Mouse (Mus musculus) testis, adult 10 weeks (tissue): ENCODE measurements around the gene Nhlrc1. TPM values are rescaled to one million over a fixed set of nuclear protein-coding genes. Genes with fewer than 3 reads are reported as not detected.

Experiments
- polyA plus RNA-seq: library from polyadenylated mRNA; stranded (reverse); fragments of 350-450 nt; fragmentation: Illumina TruSeq; extraction: RNeasy Lipid Tissue Mini Kit (QIAGEN cat#74804); gene quantifications from one replicate; pipeline ENCODE4 v1.2.3, GENCODE M21; 2014; ENCODE audit warnings: low read depth, low replicate concordance

Gene Nhlrc1
- polyA plus RNA-seq, result 1.1 TPM

DNA sequence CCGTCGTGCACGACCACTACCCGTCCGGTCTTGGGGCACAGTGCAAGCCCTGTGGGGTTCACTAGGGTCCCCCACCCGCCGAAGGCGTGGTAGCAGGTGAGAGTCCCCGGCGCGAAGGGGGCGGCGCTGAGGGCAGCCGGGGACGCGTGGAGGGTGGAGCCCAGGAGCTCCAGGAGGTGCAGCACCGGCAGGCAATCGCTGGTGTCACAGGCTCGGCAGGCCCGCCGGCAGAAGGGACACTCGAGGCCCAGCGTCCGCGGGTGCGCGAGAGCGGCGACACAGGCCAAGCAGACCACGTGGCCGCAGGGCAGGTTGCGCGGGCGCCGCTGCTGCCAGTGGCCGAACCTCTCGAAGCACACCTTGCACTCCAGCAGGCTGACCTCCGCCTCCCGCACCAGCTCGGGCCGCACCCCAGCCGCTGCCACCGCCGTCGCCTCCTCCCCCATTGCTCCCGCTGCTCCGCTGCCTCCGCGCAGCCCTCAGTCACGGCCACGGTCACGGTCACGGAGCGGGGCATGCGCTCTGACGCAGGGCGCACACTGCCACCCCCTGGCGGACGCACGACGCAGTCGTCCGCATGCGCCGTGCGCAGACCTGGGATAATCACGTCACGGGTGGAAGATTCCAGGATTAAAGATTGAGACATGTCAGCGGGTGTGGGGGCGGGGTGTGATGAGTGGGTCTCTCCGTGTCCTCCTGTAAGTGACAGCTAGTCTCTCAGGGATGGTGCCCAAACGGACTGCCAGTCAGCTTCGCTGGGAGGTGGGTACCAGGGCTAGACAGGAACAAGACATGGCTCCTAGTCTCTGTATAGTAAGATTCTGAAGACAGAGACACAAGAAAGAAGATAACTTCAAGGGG lies at the start of gene Nhlrc1:
TSS of gene Nhlrc1 (minus strand) at position 517 of the 861 bp plus-strand sequence.

GRCm38 (mm10) chr13:47044617-47044947 lies 29.9 kb upstream of the Nhlrc1 start, which contains the start of gene Tpmt:
TSS of gene Tpmt (minus strand) at chr13:47044737.

DNA sequence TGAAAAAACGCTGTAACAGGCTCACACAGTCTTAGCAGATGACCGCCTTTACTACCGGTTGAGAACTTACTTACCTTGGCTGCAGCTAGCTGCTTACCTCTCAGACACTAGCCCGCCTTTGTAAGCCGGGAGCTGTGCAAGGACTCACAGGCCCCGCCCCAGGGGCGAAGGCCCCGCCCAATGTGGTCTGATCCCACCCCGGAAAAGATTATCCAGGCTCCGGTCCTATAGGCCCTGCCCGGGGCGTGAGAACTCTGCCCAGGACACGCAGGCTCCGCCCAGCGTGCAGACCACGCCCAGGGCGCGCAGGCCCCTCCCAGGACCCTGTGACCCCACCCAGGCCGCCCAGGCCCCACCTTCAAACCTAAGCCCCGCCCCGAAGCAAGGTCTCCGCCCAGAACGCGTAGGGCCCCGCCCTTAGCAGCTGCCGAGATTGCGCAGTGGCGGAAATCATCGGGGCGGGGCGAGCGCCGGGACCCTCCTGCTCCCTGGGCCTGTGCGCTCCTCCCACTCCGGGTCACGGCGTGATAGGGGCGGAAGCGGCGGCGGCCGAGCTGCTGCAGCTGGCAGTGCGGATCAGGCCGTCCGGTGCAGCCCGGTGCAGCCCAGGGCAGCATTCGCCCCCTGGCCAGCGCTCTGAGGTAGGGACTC lies 28.5 kb upstream of the Nhlrc1 start, which contains the start of gene Kdm1b:
TSS of gene Kdm1b (plus strand) at position 470 of the 651 bp plus-strand sequence.

Other genes with a start within 250 kb of the Nhlrc1 start
- 2.5 TPM for gene Kif13a, start 85.0 kb downstream of the Nhlrc1 start, polyA plus RNA-seq
- 15.3 TPM for gene Kdm1b, start 28.6 kb upstream of the Nhlrc1 start, polyA plus RNA-seq
- gene Tpmt, start 29.9 kb upstream of the Nhlrc1 start, polyA plus RNA-seq, result 20.4 TPM
- gene Dek, start 91.4 kb upstream of the Nhlrc1 start, polyA plus RNA-seq, result 121 TPM
- 37.6 TPM for gene Rnf144b, start 107.8 kb upstream of the Nhlrc1 start, polyA plus RNA-seq